Mouse (Mus musculus) erythroblast, embryonic 14.5 days (primary cell): ENCODE measurements at regions not wholly inside any gene's neighbourhood (a gene's known extent, or its start where the extent isn't known, plus 50 kb on each side); places are given as distances from the start of the nearest gene placed in this dataset.

Source experiments
- GATA1 ChIP-seq: IDR thresholded peaks from 2 replicates; pipeline ENCODE4 v1.6.1; 2012; ENCODE audit warnings: low read length, inconsistent platforms, mixed read lengths
- TAL1 ChIP-seq: IDR thresholded peaks from 3 replicates; pipeline ENCODE4 v1.6.1; 2012; ENCODE audit warnings: low read length, inconsistent platforms, mixed read lengths

- TF ChIP-seq GATA1 (no peak), TAL1 (no peak)
Observed at GRCm38 (mm10) chr13:37482589-37482988, 137.6 kb downstream of the Ly86 start.
